Mouse (Mus musculus) liver, postnatal 0 days (tissue): ENCODE measurements around the gene Rxrb.

ENCODE experiments used
- CTCF ChIP-seq: sonication (generic); IDR thresholded peaks from 2 replicates; pipeline ENCODE4 v1.5.1; 2016; ENCODE audit warnings: antibody characterized with exemption, low read depth
- EP300 ChIP-seq: IDR thresholded peaks from 2 replicates; pipeline ENCODE4 v1.6.1; 2016; ENCODE audit warnings: antibody characterized with exemption, low read depth, mild to moderate bottlenecking

- TF ChIP-seq CTCF, result no peak; the same call in 1 of the 2 replicates
- no peak for TF ChIP-seq EP300
These were observed 1.2 kb downstream of the Rxrb start for GRCm38 (mm10) chr17:34032806-34033205.
